Mouse (Mus musculus): ENCODE measurements at regions not wholly inside any gene's neighbourhood (a gene's known extent, or its start where the extent isn't known, plus 50 kb on each side); places are given as distances from the start of the nearest gene placed in this dataset.

DNA sequence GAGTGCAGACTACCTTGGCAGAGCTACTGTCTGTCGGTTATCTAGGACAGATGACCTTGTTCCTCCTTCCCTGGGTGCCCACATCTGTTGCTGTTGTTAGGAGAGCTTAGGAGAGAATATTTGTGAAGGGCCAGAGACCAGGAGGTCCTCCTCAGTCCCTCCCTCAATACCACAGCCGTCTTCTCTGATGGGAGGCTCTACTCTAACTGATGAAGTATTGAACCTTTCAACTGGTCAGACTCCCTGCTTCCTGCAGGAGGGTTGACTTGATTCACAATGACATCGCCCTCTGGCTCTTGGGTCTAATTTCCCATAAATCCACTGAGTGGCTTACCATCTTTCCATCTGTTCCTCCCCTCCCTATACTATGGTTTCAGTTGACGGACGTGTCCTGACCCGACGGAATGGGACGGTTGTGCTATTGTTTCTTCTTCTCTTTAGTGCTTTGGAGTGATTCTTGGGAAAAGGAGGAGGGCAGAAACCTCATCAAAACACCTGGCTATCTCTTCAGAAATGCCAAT, 253.3 kb downstream of the Cd83 start:
- DNase-seq (ENCODE audit: low spot score) = no peak

DNA sequence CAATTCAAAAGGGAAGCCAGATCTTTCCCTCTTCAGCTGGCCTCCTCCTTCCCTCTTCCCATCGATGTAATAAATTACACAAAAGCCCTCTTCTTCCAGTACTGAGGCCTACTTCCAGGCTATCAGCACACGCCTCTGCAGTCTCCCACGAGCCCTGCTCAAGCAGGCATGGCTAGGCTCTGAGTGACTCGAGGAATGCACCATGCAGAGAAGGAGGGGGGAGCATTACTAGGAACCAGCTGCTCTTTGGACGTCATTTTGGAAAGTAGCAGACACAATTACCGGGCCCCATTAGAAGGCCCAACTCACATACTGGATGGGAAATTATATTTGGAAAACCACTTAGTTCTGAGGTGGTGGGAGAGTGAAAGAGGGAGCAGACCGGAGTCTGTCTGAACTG, 253.7 kb downstream of the Cd83 start:
- no peak for DNase-seq (ENCODE audit: low spot score)

- no peak for DNase-seq (ENCODE audit: low spot score)
These were observed 256.1 kb downstream of the Cd83 start for GRCm38 (mm10) chr13:44040640-44041039.

DNA sequence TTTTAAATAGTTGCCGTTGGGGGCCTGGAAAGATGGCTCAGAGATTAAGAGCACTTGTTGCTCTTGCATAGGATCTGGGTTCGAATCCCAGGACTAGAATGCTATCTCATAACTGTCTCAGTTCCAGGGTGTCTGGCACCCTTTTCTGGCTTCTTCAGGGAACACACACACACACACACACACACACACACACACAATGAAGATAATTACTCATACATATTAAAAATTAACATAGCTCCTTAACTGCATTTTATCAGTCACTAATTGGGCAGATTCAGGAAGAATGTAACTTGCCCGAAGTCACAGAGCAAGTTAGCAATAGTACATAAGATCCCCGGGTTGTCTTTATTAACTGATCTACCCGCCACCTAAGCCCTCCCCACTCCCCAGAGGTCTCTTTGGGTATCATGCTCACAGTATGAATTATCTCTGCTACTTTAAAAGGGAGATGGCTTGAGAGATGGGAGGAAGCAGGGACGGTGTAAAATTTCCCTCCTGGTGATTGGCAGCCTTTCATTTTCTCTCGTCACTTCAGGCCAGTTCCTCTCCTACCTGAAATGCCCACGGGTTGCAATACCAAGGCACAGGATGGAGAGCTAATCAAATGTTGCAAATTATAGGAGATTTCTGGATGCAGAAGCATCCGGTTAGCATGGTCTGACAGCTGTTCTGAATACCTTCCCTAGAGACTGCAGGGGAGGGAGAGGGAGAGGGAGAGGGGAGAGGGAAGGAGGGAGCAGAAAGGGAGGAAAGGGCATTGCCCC, 258.3 kb downstream of the Cd83 start:
- no peak for DNase-seq (ENCODE audit: low spot score)

DNA sequence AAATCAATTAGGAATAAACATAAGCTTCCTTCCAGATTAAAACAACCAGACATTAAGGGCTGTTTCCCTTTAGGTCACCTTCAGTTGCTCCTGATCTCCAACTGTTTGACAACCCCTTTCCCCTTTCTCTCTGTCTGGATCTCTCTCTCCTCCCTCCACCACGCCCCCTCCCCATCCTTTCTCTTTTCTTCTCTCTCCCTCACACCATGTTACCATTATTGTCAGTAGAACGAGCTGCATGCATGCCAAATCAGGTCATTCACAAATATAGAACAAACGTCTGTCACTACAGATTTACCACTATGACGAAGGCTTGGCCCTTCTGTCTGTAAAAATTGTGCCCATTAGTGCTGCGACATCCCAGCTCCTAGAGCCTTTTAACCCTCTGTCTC, 258.9 kb downstream of the Cd83 start:
- DNase-seq (ENCODE audit: low spot score) = no peak

- DNase-seq (ENCODE audit: low spot score) = no peak
These were observed 260.1 kb downstream of the Cd83 start for GRCm38 (mm10) chr13:44044546-44045216.

GRCm38 (mm10) chr13:44046436-44046835, 261.9 kb downstream of the Cd83 start:
- no peak for DNase-seq (ENCODE audit: low spot score)

- DNase-seq (ENCODE audit: low spot score) = no peak
These were observed 269.6 kb downstream of the Cd83 start for GRCm38 (mm10) chr13:44054157-44054556.

- no peak for DNase-seq (ENCODE audit: low spot score)
These were observed 271.3 kb downstream of the Cd83 start for GRCm38 (mm10) chr13:44055573-44056491.

DNA sequence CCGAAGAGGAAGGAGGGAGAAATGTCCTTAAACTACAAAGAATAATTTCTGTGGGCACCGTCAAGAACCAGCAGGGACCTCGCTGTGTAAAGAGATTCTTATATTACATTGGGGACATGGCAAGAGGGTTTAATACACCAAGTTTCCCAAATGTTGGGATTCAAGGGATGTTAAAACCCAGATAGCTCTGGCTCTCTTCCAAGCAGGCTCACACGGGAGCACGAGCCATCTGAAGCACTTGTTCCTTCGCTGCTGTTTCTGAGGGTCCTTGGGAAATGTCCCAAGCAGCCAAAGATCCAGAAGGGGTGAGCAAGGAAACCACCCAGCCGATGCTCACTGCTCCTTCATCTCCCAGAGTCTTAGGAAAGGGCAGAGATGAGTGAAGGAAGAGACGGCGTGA, 272.1 kb downstream of the Cd83 start:
- DNase-seq (ENCODE audit: low spot score) = no peak

DNA sequence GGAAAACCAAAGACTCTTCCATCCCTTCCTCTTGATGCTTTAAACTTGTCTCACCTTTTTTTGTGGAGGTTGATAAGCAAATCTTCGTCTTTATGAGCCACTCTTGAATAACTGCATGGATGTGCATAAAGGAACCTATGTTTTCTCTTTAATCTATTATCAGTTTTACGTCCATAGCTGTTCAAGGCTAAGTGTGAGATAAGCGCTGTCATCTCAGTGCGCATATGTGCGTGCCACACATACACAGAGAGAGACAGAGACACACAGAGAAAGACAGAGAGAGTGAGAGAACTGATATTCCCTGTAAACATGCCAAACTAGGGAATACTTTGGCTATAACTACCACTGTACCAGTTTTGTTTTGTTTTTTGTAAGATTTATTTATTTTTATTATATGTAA, 273.0 kb downstream of the Cd83 start:
- DNase-seq (ENCODE audit: low spot score) = no peak

- no peak for DNase-seq (ENCODE audit: low spot score)
These were observed 273.7 kb downstream of the Cd83 start for GRCm38 (mm10) chr13:44058277-44058676.

DNA sequence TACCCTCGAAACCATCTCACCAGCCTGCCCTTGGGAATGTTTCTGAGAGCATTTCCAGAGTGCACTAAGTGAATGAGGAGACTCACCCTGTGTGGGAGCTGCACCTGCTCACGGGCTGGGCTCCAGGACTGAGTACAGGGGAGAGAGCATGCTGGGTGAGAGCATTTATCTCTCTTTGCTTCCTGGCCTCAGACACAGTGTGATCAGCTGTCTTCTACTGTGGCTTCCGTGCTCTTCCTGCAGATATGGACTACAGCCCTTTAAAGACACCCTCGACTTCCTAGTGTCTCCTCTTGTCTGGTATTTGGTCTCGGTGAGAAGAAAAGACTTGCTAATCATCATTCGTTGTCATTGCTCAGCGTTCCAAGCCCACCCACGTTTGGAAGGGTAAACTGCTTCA, 274.9 kb downstream of the Cd83 start:
- DNase-seq (ENCODE audit: low spot score) = no peak

GRCm38 (mm10) chr13:44061286-44061685, 276.7 kb downstream of the Cd83 start:
- no peak for DNase-seq (ENCODE audit: low spot score)

- DNase-seq (ENCODE audit: low spot score) = no peak
These were observed 277.2 kb downstream of the Cd83 start for GRCm38 (mm10) chr13:44061721-44062300.

DNA sequence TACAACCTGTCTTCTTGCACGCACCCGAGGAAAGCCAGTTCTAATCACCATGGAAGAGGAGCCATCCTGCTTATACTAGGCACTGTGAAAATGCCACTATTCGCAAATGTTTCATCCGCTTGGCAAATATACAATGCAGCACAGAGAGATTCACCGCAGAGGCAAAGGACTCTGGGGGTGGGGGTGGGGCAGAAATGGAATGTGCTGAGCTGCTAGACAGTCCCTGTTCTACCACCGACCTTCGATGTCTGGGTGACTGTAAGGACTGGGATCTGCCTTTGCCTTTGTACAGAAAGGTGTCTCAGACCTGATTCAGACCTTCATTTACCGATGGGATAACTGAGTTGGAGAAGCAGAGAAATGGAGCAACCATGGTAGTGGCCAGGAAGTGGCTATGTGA, 278.7 kb downstream of the Cd83 start:
- DNase-seq (ENCODE audit: low spot score) = peak; percentile 24

- DNase-seq (ENCODE audit: low spot score) = no peak
These were observed 279.5 kb downstream of the Cd83 start for GRCm38 (mm10) chr13:44064026-44064425.

DNA sequence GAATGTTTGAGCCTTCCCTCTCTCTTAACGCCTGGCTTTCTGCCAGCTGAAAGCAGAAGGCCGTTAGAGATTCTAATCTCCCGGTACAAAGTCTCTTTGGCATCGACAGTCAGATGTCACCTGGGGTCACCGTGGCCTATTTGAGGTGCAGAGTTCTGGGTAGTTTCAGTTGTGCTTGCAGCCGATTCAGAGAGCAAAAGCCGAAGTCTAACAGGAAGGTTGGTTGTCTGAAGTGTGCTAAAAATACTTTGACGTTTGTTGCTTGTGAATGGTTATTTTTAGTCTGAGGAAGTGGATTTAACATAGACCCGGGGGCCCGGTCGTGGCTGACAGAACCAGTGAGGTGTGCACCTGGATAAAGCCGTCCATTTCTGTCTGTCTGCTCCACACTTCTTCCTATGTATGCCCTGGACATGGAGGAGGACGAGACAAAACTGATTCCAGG, 281.2 kb downstream of the Cd83 start:
- peak; percentile 76 for DNase-seq (ENCODE audit: low spot score)

- DNase-seq (ENCODE audit: low spot score) = no peak
These were observed 282.7 kb downstream of the Cd83 start for GRCm38 (mm10) chr13:44067244-44067643.

DNA sequence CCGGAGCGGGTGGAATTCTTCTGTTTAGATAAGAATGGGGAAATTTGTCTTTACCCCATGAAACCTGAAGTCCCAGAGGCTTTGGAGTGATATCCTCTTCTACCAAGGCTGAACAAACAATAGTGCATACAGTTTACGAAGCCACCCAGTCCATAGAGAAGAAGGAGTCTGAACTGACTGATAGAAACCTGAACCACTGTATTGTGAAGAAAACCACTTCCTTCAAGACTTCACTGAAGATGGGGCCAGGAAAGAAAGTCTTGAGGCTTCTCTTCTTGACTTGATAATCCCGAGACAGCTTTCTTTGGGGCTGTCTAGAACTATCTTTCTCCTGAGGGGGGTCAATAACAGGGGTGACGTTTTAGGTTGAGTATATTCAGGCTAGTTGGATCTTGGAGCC, 284.4 kb downstream of the Cd83 start:
- DNase-seq (ENCODE audit: low spot score) = no peak

DNA sequence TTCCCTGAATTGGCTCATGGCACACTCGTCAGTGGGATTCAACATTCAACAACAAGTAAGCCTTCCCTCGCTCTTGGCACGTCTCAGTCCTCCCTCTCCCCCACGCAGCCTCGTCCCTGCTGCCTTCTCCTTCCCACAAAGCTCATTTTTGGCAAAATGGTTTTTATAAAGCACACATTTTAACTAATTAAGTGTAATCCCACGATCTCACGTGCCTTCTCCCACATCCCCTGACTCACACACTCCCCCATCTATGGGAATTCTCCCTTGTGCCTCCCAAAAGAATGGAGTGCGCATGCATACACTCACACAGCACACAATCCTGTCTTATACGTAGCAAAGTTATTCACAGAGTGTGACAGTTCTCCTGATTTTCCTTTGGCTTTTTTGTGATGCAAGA, 288.5 kb downstream of the Cd83 start:
- no peak for DNase-seq (ENCODE audit: low spot score)

- no peak for DNase-seq (ENCODE audit: low spot score)
These were observed 289.6 kb downstream of the Cd83 start for GRCm38 (mm10) chr13:44074172-44074571.
